Mouse (Mus musculus): ENCODE measurements at regions not wholly inside any gene's neighbourhood (a gene's known extent, or its start where the extent isn't known, plus 50 kb on each side); places are given as distances from the start of the nearest gene placed in this dataset.

DNA sequence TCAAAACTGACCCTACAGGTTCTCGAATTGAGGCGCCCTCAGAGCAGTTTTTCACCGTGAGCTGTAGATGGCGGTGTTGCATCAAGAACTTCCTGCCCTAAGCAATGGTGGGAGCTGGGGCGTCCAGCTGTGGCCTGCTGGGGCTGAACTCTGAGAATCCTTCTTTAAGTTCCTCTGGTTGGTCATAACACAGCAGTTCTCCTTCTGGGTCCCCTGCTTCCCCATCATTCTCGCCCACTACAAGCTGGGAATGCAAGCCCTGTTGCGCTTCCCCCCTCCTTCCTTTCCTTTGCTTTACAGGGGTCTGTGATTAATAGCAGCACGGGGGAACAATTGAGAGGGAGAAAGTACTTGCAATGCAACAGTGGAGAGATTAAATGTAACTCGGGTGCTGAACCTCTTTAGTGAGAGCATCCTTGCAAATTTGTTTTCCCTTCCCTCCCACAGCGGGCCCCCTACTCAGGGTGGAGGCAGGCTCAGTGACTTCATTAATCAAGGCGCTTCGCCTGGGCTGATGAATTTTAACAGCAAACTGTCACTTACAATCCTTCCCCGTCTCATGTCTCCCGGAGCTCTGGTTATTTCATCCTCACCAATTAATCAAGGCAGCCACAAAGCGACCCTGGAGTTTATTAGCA lies 794.3 kb upstream of the Api5 start:
- TF ChIP-seq POLR2A (IDR thresholded peaks at IDR 0.05; ENCODE audit: borderline replicate concordance, extremely low read depth, insufficient read depth, insufficient read length, poor library complexity, severe bottlenecking) (no peak), CTCF (IDR thresholded peaks at IDR 0.05; ENCODE audit: borderline replicate concordance, extremely low read depth, insufficient read depth, insufficient read length) (peak; percentile 92)
- DNase-seq (ENCODE audit: low read depth) = peak; percentile 91

DNA sequence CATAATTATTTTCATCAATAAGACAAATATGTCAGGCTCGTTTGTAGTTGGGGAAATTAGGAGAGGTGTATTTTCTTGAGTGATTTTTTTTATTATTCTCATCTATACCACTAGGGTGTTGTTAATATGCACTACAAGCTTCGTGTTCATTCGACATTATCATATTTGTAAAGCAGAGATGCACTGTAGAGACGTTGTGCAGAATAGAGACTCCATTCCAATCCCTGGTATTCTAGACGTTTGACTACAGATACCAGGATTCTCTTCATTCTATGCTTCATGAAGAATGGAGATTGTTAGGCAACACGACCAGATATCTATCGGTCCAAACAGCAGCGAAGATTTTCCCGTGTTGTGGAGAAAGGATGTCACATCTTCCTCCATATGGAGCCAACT lies 793.8 kb upstream of the Api5 start:
- no peak for DNase-seq (ENCODE audit: low read depth)
- TF ChIP-seq CTCF (IDR thresholded peaks at IDR 0.05; ENCODE audit: borderline replicate concordance, extremely low read depth, insufficient read depth, insufficient read length) (no peak), POLR2A (IDR thresholded peaks at IDR 0.05; ENCODE audit: borderline replicate concordance, extremely low read depth, insufficient read depth, insufficient read length, poor library complexity, severe bottlenecking) (no peak)

DNA sequence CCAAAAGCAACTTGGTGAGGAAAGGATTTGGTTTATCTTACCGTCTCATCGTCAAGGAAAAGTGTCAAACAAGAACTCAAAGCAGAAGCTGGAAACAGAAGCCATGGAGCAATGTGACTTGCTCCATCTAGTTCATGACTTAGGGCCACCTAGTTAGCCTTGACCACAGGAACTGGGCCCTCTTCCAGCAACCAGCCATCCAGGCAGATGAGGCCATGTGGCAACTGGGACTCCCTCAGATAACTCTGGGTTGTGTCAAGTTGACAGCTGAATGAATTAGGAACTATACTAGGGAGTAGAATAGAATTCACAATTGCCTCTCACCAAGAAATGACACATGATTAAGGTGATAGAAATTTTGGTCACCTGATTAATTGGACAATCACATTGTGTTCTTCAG lies 791.5 kb upstream of the Api5 start:
- TF ChIP-seq CTCF (IDR thresholded peaks at IDR 0.05; ENCODE audit: borderline replicate concordance, extremely low read depth, insufficient read depth, insufficient read length) (no peak), POLR2A (IDR thresholded peaks at IDR 0.05; ENCODE audit: borderline replicate concordance, extremely low read depth, insufficient read depth, insufficient read length, poor library complexity, severe bottlenecking) (no peak)
- no peak for DNase-seq (ENCODE audit: low read depth)

DNA sequence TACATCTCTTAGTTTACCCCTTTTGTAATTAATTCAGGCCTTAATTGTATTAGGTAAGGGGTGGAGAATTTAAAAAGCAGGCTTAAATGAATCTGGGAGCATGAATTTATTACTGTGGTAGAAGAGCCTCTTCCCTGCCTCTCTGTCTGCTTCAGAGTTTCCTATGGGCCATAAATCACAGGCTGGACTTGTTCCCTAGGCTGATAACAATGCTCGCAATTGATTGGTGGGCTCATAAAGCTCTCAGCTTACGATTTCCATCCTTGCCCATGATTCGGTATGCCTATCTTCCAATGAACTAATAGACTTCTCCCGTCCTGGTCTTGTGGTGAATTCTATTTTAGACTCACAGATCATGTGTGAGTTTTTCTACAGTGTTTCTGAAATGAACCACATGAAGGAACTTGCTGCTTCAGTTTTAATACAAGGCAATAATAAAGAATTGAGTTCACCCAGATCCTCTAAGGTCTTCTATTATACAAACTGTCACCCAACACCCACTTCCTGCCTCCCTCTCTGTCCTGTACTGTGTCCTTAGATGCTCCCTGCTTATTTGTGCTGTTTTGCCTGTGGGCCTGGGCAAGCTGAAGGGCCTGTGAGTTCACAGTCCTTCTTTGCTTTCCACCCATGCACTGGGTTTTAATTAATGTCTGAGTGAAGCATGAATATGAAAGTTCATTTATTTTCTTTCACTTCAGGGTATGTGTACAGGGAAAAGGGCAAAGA lies 772.4 kb upstream of the Api5 start:
- DNase-seq (ENCODE audit: low read depth) = no peak
- no peak for TF ChIP-seq CTCF (IDR thresholded peaks at IDR 0.05; ENCODE audit: borderline replicate concordance, extremely low read depth, insufficient read depth, insufficient read length)
- no peak for TF ChIP-seq POLR2A (IDR thresholded peaks at IDR 0.05; ENCODE audit: borderline replicate concordance, extremely low read depth, insufficient read depth, insufficient read length, poor library complexity, severe bottlenecking)
